Mouse (Mus musculus): ENCODE measurements at regions not wholly inside any gene's neighbourhood (a gene's known extent, or its start where the extent isn't known, plus 50 kb on each side); places are given as distances from the start of the nearest gene placed in this dataset.
"Not testable (repeated sequence)": the region's sequence is repeated elsewhere in the genome, so short reads cannot be mapped to it uniquely, and the experiment has no call there.

DNA sequence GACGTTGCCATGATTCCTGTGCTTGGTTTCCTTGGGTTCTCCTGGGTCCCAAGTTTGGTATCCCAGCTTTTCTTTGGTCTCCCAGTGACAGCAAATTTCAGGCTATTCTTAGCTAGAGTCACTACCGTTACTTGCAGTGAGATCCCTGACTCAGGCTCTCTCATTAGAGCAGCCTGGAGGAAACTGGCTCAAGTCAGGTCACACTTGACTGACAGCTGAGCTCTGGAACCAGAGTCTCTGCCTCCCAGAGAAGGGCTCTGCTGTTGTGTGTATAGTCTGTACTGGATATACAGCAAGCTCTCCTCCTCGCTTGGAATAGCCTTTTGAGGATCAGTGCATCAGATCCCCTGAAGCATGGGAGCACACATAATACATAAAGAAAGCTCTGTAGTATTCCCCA, 100.7 kb upstream of the Eif4g2 start:
- DNase-seq (ENCODE audit: extremely low spot score in 1 of 2, low spot score in 1 of 2) = no peak

DNA sequence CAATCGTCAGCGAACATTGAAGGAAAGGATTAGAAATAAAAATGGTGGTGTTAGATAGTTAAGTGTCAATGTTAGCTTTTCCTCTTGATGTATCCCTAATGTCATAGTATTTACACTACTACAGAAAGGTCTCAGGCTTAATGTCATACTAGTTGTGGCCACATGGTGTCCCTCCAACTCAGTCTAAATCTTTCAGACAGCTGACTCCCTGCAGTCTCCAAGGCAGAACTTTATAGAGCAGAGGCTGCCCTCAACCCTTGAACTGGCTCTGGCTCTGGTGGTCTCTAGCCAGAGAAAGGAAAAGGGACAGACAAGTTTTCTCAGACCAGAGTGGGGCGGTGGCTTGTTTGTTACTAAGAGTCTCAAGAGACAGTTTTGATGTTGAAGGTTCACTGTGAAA, 99.5 kb upstream of the Eif4g2 start:
- peak; percentile 38 to 77 for DNase-seq (ENCODE audit: extremely low spot score in 1 of 2, low spot score in 1 of 2)

DNA sequence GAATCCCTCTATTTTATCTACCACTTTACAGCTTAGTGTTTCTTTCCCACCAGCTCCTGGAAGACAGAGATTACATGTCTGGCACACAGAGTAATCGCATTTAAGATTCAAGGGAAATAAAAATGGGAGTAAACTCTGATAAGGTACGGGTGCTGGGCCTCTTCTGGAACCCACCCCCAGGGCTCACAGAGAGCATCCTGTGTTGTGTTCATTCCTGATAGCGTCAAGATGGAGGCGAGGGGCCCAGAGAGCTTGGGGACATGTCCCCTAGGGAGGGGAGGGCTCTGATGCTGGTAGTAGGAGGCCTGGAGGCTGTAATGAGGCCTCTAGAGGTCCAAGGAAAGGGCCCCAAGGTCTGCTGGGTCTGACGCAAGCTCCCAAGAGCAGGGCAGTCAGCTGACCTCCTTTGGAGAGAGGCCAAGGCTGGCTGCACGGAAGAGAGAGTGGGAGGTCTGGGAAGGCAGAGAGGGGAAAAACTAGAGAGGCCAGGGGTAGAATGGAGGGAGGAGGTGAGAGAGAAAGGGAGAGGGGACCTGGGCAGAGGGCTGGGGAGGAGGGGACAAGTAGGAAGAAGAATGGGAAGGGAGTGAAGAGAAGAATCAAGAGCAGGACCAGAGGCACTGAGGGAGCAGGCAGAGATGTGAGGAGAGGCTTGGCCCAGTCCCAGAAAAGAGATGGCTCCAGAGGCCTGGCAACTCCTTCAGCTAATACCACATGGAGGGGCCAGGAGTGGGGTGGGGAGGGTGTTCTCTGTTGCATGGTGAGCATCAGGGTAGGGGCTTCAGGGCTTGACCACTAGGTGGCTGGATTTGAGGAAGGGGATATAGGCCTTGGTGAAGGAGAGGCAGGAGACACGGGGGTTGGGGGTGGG, 96.8 kb upstream of the Eif4g2 start:
- no peak for DNase-seq (ENCODE audit: extremely low spot score in 1 of 2, low spot score in 1 of 2)

DNA sequence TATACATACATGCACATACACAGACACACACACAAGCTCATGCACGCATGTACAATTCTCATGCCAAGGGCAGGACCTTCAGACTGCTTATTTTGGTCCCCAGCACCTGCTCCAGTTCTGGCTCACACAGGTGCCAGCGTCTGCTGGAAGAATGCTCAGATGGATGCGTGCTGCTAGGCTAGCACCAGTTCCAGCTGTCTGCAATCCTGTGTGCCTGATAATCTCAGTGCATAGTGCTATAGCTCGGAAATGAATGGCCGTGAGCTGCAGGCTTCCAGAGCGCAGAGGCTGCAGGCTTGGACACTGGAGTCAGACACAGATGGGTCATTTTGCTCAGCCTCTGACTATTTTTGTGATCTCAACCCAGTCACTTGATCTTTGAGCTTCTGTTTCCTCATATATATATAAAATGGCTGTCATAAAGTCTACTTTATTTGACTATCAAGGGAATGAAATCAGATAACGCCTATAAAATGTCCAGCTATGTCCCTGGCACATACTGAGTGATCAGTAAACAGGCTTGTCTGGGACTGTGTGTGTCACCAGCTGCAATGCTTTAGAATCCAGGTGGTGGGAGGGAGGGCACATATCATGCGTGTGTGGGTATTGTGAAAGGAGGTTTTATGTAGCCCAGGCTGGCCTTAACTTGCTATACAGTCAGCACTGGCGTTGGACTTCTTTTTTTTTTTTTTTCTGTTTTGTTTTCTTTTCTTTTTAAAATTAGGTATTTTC, 91.7 kb upstream of the Eif4g2 start:
- DNase-seq (ENCODE audit: extremely low spot score in 1 of 2, low spot score in 1 of 2) = no peak

DNA sequence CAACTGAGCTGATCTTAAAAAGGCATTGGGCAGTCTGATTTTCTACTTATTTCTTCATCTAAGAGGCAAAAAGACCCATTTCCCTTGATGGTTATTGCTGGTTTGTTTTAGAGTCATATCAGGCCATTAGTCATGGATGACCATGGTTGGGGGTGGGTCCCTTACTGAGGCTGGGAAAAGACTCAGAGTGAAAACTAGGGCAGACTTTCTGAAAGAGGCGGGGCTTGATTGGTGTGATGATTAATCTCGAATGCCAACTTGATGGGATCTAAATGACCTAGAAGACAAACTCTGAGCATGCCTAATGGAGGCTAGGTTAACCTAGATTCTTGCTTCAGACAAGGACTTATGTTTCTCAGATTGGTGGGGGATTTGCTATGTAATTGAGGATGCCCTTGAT, 89.2 kb upstream of the Eif4g2 start:
- DNase-seq (ENCODE audit: extremely low spot score in 1 of 2, low spot score in 1 of 2) = no peak

DNA sequence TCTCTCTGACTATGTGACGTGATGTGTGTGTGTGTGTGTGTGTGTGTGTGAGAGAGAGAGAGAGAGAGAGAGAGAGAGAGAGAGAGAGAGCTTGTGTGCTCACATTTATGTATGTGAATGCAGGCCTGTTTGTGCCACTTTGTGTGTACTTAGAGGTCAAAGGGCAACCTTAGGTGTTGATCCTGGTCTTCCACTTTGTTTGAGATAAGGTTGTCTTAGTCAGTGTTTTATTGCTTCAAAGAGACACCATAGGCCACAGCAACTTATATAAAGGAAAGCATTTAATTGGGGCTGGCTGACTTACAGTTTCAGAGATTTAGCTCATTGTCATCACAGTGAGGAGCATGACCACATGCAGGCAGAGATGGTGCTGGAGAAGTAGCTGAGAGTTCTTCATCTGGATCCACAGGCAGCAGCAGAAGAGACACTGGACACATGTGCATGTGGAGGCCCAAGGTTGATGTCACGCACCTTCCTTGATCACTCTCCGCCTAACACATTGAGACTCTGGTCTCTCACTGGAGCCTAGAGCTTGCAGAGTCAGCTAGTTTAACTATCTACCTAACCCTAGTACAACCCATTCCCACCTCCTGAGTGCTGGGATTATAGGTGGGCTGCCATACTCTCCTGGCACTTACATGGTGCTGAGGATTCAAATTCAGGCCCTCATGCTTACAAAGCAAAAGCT, 85.9 kb upstream of the Eif4g2 start:
- not testable (repeated sequence) for DNase-seq (ENCODE audit: extremely low spot score in 1 of 2, low spot score in 1 of 2)

DNA sequence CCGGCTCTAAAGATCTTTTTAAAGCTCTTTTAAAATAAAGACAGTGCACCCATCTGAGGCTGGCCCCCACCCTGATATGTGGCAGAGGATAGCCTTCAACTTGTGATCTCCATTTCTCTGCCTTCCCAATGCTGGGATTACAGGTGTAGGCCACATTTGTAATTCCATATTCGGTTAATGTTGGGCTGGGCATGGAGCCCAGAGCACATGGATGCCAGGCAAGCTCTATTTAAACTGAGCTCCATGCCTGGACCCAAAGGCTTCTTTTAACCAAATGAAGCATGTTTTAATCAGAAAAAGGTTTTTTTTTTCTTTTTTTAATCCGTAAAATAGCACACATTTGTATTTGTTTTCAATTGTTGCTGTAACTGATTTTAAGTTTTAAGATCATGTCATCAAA, 82.2 kb upstream of the Eif4g2 start:
- no peak for DNase-seq (ENCODE audit: extremely low spot score in 1 of 2, low spot score in 1 of 2)

DNA sequence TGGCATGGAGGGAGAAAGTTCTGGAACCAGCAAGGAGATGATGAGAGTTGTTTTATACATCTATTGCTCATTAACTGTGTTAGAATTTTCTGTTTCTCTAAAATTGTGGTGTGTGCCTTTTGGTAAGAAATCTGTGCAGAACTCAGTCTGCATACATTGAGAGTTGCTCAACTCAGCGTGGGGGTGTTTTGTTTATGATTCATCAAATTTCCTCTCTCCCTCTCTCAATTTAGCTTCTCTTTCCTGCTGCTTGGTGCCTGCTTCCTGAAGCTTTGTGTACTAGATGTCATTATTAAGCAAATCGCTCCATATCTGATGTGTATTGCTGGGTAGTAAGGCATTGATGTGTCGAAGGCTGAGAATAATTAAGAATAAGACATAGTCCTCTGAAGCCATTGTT, 81.4 kb upstream of the Eif4g2 start:
- no peak for DNase-seq (ENCODE audit: extremely low spot score in 1 of 2, low spot score in 1 of 2)

DNA sequence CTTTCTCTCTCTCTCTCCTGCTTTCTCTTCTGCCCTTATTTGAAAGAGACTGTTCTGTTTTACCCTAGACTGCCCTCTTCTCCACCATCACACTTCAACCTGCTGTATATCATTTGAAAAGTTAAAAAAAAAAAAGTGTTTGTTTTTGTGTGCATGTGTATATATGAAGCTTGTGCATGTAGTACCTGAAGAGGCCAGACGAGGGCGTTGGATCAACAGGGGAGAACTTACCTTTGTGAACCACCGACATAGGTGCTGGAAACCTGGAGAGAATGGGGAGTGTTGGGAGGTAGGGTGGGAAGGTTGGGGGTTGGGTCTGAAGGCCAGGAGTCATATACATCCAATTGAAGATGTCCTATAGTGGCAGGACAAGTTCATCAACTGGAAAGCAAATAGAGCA, 81.0 kb upstream of the Eif4g2 start:
- DNase-seq (ENCODE audit: extremely low spot score in 1 of 2, low spot score in 1 of 2) = no peak

DNA sequence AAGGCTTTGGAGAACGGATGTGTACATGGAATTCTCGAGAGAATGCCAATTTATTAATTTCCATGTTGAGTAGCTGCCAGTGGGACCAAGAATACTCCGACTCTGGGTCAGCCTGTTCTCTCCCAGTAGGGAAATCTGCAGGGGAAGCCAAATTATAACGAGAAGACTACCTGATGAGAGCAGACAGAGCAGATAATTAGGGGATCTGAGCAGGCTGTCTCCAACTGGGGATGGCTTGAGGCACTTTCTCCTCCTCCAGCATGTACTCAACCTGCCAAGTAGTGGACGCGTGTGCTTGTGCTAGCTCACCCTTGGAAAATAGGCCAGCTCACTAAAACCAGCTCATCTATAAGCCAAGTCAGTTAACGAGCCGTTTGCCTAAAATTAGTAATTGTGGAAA, 80.5 kb upstream of the Eif4g2 start:
- DNase-seq (ENCODE audit: extremely low spot score in 1 of 2, low spot score in 1 of 2) = no peak

DNA sequence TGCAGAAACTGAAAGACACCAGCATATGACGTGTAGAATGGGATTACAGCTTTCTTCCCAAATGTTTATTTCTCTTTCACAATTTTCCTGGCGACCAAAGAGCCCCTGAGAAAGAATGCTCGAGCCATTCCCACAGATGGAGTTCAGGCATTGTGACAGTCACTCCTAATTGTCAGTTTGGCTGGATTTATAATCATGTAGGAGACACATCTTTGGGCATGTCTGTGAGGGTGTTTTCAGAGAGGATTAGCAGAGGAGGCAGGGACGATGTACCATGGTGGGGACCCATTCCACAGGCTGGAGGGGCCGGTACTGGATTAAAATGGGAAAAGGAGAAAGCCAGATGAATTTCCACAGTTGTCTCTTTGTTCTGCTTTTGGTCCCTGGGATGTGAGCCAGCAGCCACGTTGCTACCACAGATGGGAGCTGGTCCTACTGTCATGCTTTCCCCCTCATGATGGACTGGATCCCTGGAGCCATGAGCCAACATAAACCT, 76.0 kb upstream of the Eif4g2 start:
- DNase-seq (ENCODE audit: extremely low spot score in 1 of 2, low spot score in 1 of 2) = peak in 1 of 2 experiments; percentile 25

DNA sequence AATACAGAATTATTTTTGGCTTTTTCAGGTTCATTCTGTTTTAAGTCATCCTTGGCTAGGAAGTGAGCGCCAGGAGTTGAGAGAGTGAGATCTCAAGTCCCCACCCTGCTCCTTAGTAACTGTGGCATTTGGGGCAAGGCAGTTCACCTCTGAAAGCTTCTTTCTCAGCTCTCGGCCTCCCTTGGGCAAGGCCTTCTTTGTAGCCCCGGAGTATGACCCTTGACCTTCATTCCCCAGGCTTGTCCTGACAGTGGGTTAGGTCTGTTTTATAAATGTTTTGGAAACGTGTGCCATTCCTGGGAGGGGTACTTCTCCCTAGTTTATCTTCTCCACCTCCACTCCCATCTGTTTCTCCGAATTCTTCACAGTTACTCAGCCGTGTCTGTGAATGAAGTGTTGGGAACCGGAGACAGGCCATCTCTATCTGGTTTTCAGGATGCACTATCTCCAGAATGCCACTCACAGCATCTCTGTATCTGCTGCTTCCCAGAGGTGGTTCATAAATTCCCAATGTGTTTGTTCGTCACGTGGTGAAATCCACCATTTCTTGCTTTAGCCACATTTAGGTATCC, 75.0 kb upstream of the Eif4g2 start:
- DNase-seq (ENCODE audit: extremely low spot score in 1 of 2, low spot score in 1 of 2) = no peak

DNA sequence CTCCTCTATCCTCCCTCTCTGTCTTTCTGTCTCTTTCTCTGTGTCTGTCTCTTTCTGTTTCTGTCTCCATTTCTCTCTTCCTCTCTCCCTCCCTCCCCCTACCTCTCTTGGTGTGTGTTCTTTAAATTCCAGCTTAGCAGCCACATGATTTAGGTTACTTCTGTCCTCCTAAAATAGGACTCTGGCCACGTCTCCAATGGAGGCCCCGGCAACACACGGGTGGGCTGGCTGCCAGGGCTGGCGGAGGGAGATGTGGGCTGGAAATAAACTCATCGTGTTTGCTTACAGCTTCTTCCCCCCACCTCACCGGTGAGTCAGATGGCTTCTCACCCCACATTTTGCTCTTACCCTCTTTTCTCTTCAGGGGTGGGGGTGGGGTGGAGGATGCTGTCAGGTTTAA, 74.5 kb upstream of the Eif4g2 start:
- DNase-seq (ENCODE audit: extremely low spot score in 1 of 2, low spot score in 1 of 2) = peak in 1 of 2 experiments; percentile 37

DNA sequence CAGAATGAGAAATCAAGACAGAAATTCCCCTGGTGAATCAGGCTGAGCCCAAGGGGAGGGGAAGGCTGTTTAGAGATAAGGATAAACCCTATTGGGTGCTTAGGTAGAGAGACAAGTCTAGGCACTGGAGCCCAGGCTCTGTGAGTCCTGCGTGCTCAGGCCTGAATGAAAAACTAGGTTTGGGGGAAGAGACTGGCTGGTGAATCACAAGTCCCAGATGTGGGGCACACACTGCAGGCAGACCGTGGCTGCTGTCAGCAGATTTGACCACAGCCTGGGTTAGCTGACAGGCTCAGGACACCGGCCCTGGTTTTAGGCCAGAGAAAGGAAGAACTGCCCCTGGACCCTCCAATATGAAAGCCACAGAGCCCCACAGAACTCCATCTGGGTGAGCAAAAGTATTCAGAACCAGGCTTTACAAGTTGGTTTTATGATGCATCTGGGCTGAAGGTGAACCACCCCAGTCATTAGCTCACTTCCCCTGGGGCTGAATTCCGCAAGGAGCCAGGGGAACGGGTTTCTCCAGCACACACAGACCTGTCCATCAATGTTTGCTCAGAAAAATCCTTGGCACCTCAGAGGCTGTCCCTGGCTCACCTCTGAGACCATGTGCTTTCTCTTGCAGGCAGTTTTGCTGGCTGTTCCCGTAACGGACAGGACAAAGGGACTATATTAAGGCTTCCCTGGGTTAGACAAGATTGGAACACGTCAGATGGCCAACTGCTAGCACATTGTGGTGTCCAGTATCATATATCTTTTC, 73.8 kb upstream of the Eif4g2 start:
- DNase-seq (ENCODE audit: extremely low spot score in 1 of 2, low spot score in 1 of 2) = no peak

DNA sequence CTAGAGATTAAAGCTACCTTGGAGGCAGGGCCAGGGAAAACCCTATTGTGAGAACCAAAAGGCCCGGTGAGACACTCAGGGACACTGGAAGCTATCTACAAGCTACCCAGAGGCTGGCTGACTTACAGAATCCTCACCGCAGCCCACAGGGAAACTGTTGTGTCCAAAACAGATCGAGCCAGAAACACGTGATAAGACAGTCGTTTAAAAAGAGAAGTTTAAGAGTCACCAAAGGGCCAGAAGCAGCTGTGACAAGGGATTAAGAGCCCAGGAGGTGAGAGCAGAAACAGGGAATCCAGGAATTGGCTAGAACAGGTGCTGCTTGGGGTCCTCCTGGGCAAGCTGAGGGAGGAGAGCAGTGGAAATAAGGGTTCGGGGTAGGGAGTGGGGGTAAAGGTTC, 73.2 kb upstream of the Eif4g2 start:
- DNase-seq (ENCODE audit: extremely low spot score in 1 of 2, low spot score in 1 of 2) = no peak

DNA sequence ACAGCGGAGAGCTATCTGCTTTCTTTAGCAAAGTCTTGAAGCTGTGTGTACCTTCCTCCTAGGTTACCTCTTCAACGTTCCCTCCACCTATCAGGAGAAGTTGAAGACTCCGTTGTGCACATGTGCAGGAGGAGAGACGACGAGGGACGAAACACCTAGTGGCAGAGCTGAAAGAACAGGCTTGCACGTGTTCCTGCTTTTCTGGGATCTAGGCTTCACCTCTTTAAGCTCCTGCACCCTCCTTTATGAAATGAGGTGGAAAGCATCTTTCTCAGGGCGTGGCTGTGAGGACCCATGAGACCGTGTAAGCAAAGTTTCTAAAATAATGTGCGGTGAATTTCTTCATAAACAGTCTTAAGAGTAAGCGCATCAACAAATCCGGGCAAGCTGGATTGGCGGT, 71.4 kb upstream of the Eif4g2 start:
- no peak for DNase-seq (ENCODE audit: extremely low spot score in 1 of 2, low spot score in 1 of 2)

DNA sequence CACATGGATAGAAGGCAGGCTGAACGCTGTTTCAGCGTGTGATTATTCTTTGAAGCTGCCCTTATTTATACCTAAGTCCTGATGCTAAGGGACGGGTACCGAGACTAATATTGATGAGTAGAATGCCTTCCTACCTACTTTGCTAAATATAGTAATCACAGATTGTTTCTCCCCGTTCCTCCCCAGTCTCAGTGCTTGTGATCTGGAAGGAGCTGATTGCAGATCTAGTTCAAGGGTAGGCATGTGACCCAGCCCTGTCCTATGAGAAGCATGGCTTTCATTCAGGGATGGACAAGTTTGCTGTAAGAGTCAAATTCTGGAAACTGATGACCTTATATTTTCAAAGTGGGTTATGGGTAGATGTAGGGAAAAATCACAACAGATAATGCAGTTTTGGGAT, 67.7 kb upstream of the Eif4g2 start:
- no peak for DNase-seq (ENCODE audit: extremely low spot score in 1 of 2, low spot score in 1 of 2)

DNA sequence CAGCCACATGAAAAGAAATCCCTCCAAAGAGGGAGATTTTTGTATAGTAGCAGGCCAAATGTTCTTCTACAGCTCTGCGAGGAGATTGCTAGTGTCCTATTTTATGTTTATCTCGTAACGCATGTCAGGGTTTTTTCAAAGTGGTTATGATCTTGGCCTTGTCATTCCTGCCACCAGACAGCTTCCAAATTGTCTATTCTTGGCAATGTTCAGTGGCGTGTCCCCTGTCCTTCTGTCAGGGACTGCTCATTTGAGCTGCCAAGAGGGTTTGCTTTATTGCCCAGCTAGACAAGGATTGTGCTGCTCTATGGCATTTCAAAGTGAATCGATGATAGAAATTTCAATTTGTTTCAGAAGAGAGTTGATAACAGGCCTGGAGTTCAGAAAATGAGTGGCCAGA, 67.3 kb upstream of the Eif4g2 start:
- no peak for DNase-seq (ENCODE audit: extremely low spot score in 1 of 2, low spot score in 1 of 2)

DNA sequence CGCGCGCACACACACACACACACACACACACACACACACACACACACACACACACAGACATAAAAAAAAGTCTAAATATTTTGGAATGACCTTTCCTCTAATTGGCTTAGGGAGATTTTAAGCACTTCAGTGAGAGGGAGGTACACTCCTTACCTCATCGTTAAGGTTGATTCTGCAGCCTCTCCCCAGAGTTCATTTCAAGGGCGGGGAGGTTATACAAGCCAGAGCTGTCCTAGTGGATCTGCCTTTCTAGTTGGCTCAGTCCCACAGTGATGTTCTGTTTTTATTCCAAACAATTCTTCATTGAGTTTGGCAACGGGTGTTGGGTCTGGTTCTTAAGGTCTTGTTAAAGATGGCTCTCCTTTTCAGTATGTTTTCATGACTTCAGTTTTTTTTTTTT, 64.8 kb upstream of the Eif4g2 start:
- no peak for DNase-seq (ENCODE audit: extremely low spot score in 1 of 2, low spot score in 1 of 2)

DNA sequence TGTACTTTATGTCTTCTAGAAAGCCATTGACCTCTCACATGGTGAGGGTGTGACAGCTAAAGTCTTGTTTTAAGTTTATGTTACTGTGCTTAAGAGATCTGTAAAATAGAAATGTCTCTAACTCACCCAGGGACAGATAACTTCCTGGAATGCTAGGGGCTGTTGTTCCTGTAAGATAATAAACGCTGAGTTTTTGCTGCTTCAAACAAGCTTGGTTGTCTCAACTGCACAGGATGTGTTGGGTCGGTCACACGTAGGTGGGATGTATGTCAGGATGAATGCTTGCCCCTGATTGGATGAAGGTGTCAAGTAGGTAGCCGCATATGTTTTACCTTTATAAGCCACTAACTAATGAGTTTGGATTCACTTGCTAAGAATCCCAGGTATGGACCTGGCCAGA, 63.8 kb upstream of the Eif4g2 start:
- DNase-seq (ENCODE audit: extremely low spot score in 1 of 2, low spot score in 1 of 2) = no peak

Measured in layer of hippocampus, postnatal 25 days (tissue).